Mouse (Mus musculus) G1E-ER4 (cell line): Measurements from ENCODE around the gene Dhx32. TPM values are rescaled to one million over a fixed set of nuclear protein-coding genes. Genes with fewer than 3 reads are reported as not detected.

Experiments used
- GATA1 ChIP-seq: IDR thresholded peaks from one replicate; pipeline ENCODE4 v1.8.0; 2012; ENCODE audit warnings: low read length, inconsistent platforms
- polyA plus RNA-seq: library from polyadenylated mRNA; stranded (reverse); fragments of >175 nt; gene quantifications from 2 replicates; pipeline ENCODE4 v1.2.3, GENCODE M21; 2012

Gene Dhx32
- polyA plus RNA-seq, 1 experiment: 6.1 TPM

- TF ChIP-seq GATA1: no peak
These were observed 67.1 kb downstream of the Dhx32 start for GRCm38 (mm10) chr7:133715387-133715786.

- TF ChIP-seq GATA1: no peak
These were observed 75.2 kb downstream of the Dhx32 start for GRCm38 (mm10) chr7:133707301-133707700.

- no peak for TF ChIP-seq GATA1
These were observed 78.6 kb downstream of the Dhx32 start for GRCm38 (mm10) chr7:133703906-133704305.

DNA sequence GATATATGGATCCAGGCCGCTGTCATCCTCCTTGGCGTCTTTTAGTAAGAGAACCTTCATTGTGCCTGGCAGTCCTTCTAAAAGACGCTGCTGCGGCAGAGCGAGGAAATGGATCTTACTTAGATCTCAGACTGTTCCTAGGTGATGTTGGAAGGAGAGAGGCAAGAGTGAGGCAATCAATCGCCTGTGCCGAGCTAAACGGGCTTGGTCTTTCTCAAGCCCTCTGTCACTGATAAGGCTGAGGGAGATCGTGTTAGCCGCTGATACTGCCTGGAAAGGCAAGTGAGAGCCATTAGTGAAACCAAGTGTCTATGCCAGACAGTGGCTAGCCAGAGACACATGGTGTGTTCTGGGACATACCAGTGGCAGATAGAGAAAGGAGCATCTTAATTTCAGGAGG, 80.2 kb downstream of the Dhx32 start:
- peak; percentile 69 for TF ChIP-seq GATA1

DNA sequence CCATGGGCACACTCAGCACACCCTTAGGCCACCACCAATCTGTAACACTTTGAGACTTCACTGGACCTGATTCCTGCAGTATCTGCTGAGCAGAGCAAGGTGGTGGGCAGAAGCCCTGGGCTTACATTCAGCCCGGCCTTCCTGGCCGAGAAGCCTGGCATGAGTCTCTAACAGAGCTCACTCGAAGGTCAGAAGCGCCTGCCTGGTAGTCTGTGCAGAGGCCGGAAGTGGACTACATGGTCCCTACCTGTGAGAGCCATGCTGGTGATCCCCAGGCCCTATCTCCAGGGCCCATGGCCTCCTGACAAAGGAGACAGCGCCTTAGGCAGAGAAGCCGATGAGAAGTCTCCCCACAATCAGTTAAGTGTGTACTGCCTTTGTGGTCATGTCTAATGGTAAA, 81.2 kb downstream of the Dhx32 start:
- no peak for TF ChIP-seq GATA1

DNA sequence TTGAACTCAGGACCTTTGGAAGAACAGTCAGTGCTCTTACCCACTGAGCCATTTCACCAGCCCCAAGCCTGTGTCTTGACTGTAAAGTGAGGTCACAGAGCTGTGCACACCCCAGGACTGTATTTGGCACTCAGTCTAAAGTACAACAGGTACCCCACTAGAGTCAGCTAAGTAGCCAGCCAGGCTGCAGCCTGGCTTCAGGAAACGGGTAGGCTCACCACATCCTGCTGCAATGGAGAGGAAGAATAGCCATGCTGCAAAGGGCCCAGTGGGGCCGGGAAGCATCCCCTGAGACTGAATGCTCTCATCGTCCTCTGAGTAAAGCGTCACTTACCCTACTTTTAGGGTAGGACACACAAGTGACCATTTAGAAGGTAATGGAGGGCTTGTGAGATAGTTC, 82.6 kb downstream of the Dhx32 start:
- TF ChIP-seq GATA1: no peak

DNA sequence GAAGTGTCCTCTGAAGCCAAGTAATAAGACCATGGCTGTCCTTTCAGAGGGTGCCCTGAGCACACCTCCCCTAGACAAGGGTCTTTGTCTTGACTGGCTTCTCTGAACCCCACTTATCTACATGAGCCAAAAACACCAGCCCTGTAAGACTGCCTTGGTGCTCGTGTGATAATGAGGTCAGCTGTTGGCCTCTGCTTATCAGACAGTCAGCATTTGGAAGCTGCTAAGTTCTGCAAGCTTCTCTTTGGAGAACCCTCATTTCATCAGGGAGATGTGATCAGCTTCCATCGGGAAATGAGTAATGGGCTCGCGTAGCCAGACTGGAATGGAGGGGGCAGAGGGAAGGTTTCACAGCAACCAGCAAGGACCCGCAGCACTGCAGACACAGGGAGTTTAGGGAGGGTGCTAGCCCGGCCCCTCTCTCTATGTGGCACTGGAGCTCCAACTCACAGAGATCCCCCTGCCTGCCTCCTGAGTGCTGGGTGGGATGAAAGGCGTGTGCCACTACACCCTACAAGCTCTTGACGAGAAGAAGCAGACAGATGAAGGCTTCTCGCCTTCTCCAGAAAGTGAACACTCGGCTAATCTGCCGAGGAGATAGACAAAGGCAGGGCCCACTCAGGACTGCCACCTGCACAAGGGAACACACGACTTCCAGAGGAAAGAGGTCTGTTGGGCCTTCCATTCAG, 84.4 kb downstream of the Dhx32 start:
- TF ChIP-seq GATA1: peak; percentile 72

DNA sequence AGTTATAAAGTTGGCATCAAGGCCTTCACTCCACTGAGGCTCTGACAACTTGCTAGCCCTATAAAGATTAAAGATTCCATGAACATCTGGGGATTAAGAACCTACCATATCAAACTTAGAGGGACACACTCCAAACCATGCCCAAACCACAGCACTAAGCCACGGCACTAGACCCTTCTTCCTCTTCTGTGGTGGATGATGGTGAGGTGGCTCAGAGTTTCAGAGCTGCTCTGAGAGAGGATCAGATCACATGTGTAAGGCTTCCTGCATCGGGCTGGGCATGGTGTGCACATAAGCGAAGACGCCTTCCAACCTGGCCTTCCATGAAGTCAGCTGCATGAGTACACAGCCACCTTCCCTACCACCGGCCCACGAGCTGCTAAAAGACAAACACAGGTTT, 97.8 kb downstream of the Dhx32 start:
- TF ChIP-seq GATA1: no peak

- no peak for TF ChIP-seq GATA1
These were observed 98.4 kb downstream of the Dhx32 start for GRCm38 (mm10) chr7:133684110-133684509.

- TF ChIP-seq GATA1: no peak
These were observed 98.9 kb downstream of the Dhx32 start for GRCm38 (mm10) chr7:133683626-133684025.

DNA sequence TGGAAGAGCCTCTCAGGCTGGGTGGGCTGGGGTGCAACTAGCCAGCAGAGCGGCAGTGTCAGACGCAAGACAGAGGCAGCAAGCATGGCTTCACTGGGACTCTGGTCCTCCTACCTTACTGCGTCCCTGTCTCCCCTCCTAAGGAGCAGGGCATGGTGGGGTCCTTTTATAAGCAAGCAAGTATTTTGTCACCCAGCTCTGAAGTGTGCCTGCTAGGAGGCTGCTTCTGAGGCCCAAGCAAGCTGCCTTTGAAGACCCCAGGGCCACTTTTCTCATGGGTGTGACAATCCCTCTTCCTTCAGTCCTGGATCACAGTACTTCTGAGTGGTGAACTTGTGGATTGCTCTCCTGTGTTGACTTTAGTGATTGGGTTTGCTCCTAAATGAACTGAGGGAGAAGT, 102.6 kb downstream of the Dhx32 start, which contains the start of gene Mmp21:
Mmp21 (minus strand) TSS at position 101 of the 400 bp plus-strand sequence.
- TF ChIP-seq GATA1: no peak

- no peak for TF ChIP-seq GATA1
These were observed 103.1 kb downstream of the Dhx32 start for GRCm38 (mm10) chr7:133679439-133679838.

DNA sequence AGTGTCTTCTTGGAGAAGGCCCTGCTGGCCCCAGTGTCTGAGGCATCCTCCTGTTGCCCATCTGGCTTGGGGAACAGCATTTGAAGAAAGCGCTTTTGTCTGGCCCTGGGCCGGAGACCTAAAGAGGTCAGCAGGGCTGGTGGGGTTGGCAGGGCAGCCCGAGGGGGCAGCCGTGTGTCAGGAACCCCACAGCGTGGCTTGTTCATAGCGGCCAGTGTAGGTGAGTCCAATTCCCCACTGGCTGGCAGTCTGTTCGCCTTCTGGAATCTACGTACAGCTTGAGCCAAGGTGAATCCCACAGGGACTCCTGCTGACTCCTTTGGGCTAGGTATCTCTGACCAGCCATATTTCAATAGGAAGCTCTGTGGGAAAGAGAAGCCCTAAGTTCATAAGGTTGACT, 103.8 kb downstream of the Dhx32 start:
- no peak for TF ChIP-seq GATA1

- no peak for TF ChIP-seq GATA1
These were observed 106.5 kb downstream of the Dhx32 start for GRCm38 (mm10) chr7:133676002-133676401.

Other genes with a start within 250 kb of the Dhx32 start
- not detected in 2 replicates for gene Tex36, start 180.6 kb downstream of the Dhx32 start, polyA plus RNA-seq
- 4.1 and 5.9 TPM in 2 replicates for gene Edrf1, start 145.2 kb downstream of the Dhx32 start, polyA plus RNA-seq
- not detected in 2 replicates for gene Mmp21, start 102.7 kb downstream of the Dhx32 start, polyA plus RNA-seq
- gene Bccip, start 73.4 kb downstream of the Dhx32 start, polyA plus RNA-seq: 123 and 179 TPM in 2 replicates
- 1.7 and 2.7 TPM in 2 replicates for gene Uros, start 72.7 kb downstream of the Dhx32 start, polyA plus RNA-seq
- gene Fank1, start 5.9 kb downstream of the Dhx32 start, polyA plus RNA-seq: not detected in 2 replicates